Mouse (Mus musculus) hematopoietic multipotent progenitor cell, adult 10-12 weeks (in vitro differentiated cells): ENCODE data around the gene Smco4. TPM values are rescaled to one million over a fixed set of nuclear protein-coding genes. Genes with fewer than 3 reads are reported as not detected.

ENCODE experiments used
- polyA plus RNA-seq: library from polyadenylated mRNA; stranded (reverse); fragments of >175 nt; gene quantifications from 2 replicates; pipeline ENCODE4 v1.2.3, GENCODE M21; 2012; ENCODE audit warnings: low replicate concordance

Smco4 gene
- polyA plus RNA-seq: 15.1 and 24.3 TPM in 2 replicates

DNA sequence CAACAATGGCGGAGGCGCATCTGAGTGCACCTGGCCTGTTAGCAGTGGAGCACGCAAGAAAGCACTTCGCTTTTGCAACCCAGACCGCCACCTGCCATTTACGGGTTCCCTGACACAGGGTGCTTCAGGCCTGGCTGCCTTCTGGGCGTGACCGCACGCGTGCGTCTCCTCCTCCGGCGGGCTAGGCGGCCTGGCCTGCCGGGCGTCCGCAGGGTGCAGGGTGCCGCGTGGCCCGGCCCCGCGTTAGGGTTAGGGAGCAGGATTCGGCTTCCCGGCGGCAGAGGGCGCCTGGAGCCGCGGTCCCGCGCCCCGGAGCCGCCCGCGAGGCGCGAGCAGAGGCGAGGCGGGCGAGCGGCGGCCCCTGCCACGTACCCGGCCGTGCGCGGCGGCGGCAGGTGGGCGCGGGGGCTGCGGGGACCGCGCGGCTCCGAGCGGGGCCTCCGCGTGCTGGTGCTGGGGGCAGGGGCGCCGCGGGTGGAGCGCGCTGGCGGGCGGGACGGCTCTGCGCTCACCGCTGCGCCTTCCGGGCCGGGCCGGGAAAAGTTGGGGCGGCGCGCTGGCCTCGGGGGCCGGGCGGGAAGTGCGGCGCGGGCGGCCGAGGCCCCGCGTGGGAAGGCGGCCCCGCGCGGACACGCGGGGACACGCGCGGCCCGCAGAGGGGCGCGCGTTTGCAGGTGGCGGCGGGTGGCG, at the start of gene Smco4:
Gene Smco4 (plus strand): TSS at position 198 of the 690 bp plus-strand sequence.

Other genes with a start within 250 kb of the Smco4 start
- 11.7 and 12.0 TPM in 2 replicates for gene Med17, start 213.5 kb upstream of the Smco4 start, polyA plus RNA-seq
- 4.3 and 14.3 TPM in 2 replicates for gene Taf1d, start 187.2 kb upstream of the Smco4 start, polyA plus RNA-seq
- gene 4931406C07Rik, start 187.0 kb upstream of the Smco4 start, polyA plus RNA-seq: 1.6 and 3.2 TPM in 2 replicates
- gene Cep295, start 135.6 kb upstream of the Smco4 start, polyA plus RNA-seq: 1.6 and 4.0 TPM in 2 replicates
- not detected in 2 replicates for gene Deup1, start 134.5 kb downstream of the Smco4 start, polyA plus RNA-seq
- 0.72 and 0.96 TPM in 2 replicates for gene Slc36a4, start 216.3 kb downstream of the Smco4 start, polyA plus RNA-seq